Comparison of ENCODE assay signal across 22 mouse cellular contexts in genomic region chr8:86418414-86418981, GRCm38 (mm10).
DNase-seq lines count a peak whose midpoint lies in the region; ATAC-seq and TF ChIP-seq lines count a peak whose summit lies in the region.
"Had no signal": no experiment of that assay in that cellular context is flagged by ENCODE, and none has a peak within 500 bp of the region (broad histone marks: within the 10 kb centered on the region; RNA-seq: fewer than 3 reads in every experiment).

No protein-coding gene starts in this region.

- peak overlapping the region; percentile 68 for H3K27ac ChIP-seq in forebrain, embryonic 16.5 days (ENCODE audit: low read length)
- no peak overlapping the region for H3K27ac ChIP-seq in forebrain, embryonic 12.5 days
- H3K27ac ChIP-seq in kidney, embryonic 14.5 days (ENCODE audit: low read depth, low read length) = no peak overlapping the region
- H3K27ac ChIP-seq in intestine, embryonic 16.5 days (ENCODE audit: low read length) = no peak overlapping the region
- H3K27ac ChIP-seq: gastrocnemius, adult 2 months; limb, embryonic 13.5 days; liver, embryonic 13.5 days had no signal

- no peak overlapping the region for H3K4me3 ChIP-seq in forebrain, embryonic 16.5 days (replicated peaks; ENCODE audit: low read length)
- no peak overlapping the region for H3K4me3 ChIP-seq in forebrain, embryonic 12.5 days (replicated peaks)
- no peak overlapping the region for H3K4me3 ChIP-seq in kidney, embryonic 14.5 days (ENCODE audit: low read length)
- H3K4me3 ChIP-seq in intestine, embryonic 16.5 days (ENCODE audit: low read length) = no peak overlapping the region
- H3K4me3 ChIP-seq: gastrocnemius, adult 2 months; limb, embryonic 13.5 days; liver, embryonic 13.5 days had no signal

- no peaks in the 10 kb centered on the region for H3K27me3 ChIP-seq in forebrain, embryonic 16.5 days (replicated peaks; ENCODE audit: control insufficient read depth, insufficient read depth, low read length)
- no peaks in the 10 kb centered on the region for H3K27me3 ChIP-seq in forebrain, embryonic 12.5 days
- H3K27me3 ChIP-seq in kidney, embryonic 14.5 days (ENCODE audit: control insufficient read depth, insufficient read depth, low read length) = no peaks in the 10 kb centered on the region
- H3K27me3 ChIP-seq in intestine, embryonic 16.5 days (replicated peaks; ENCODE audit: control insufficient read depth, insufficient read depth, low read length) = no peaks in the 10 kb centered on the region
- H3K27me3 ChIP-seq: CH12.LX; limb, embryonic 13.5 days; liver, embryonic 13.5 days had no signal

- H3K4me1 ChIP-seq in forebrain, embryonic 16.5 days (replicated peaks; ENCODE audit: control insufficient read depth, insufficient read depth, low read length) = peaks cover 7% of the 10 kb centered on the region
- peaks cover 13% of the 10 kb centered on the region for H3K4me1 ChIP-seq in forebrain, embryonic 12.5 days
- H3K4me1 ChIP-seq in kidney, embryonic 14.5 days (ENCODE audit: control insufficient read depth, insufficient read depth, low read length) = no peaks in the 10 kb centered on the region
- H3K4me1 ChIP-seq in intestine, embryonic 16.5 days (ENCODE audit: control insufficient read depth, insufficient read depth, low read length) = 0 out of 2 replicates have a peak, but pooled peaks cover 3% of the 10 kb centered on the region
- H3K4me1 ChIP-seq: limb, embryonic 13.5 days; liver, embryonic 13.5 days had no signal

- TF ChIP-seq POLR2A in brain, embryonic 14.5 days (IDR thresholded peaks at IDR 0.05; ENCODE audit: borderline replicate concordance, extremely low read depth, insufficient read depth, insufficient read length, poor library complexity, severe bottlenecking) = no peak

- H3K36me3 ChIP-seq in forebrain, embryonic 16.5 days (ENCODE audit: control insufficient read depth, insufficient read depth) = no peaks in the 10 kb centered on the region
- H3K36me3 ChIP-seq in forebrain, embryonic 12.5 days (replicated peaks) = no peaks in the 10 kb centered on the region
- H3K36me3 ChIP-seq in kidney, embryonic 14.5 days (ENCODE audit: control insufficient read depth, insufficient read depth, low read length) = no peaks in the 10 kb centered on the region
- no peaks in the 10 kb centered on the region for H3K36me3 ChIP-seq in intestine, embryonic 16.5 days (ENCODE audit: control insufficient read depth, insufficient read depth, low read length)
- H3K36me3 ChIP-seq: limb, embryonic 13.5 days; liver, embryonic 13.5 days had no signal

- TF ChIP-seq CTCF in brain, embryonic 14.5 days (IDR thresholded peaks at IDR 0.05; ENCODE audit: borderline replicate concordance, extremely low read depth, insufficient read depth, insufficient read length) = no peak

- DNase-seq in kidney, postnatal 36 days = no peak
- peak; percentile 68 for DNase-seq in brain, embryonic 14.5 days (ENCODE audit: low read depth)
- DNase-seq in thymus, postnatal 0 days (ENCODE audit: low spot score) = no peak
- no peak for DNase-seq in layer of hippocampus, postnatal 25 days (ENCODE audit: extremely low spot score in 1 of 2, low spot score in 1 of 2)
- DNase-seq: adrenal gland, postnatal 25 days; cerebellum, adult 11-12 months; embryo, embryonic 11 days; gastrocnemius, adult 2 months; heart, postnatal 10 days; liver, embryonic 13.5 days; lung, embryonic 14.5 days; lung, postnatal 36 days; right cerebral cortex, postnatal 25 days; thymus, adult 2 months had no signal

- no peaks in the 10 kb centered on the region for H3K9me3 ChIP-seq in forebrain, embryonic 16.5 days (ENCODE audit: control insufficient read depth, low read length)
- no peaks in the 10 kb centered on the region for H3K9me3 ChIP-seq in forebrain, embryonic 12.5 days
- H3K9me3 ChIP-seq in kidney, embryonic 14.5 days (ENCODE audit: control insufficient read depth, low read length) = no peaks in the 10 kb centered on the region
- no peaks in the 10 kb centered on the region for H3K9me3 ChIP-seq in intestine, embryonic 16.5 days (ENCODE audit: control insufficient read depth, low read length)
- H3K9me3 ChIP-seq: limb, embryonic 13.5 days; liver, embryonic 13.5 days had no signal

- no peak overlapping the region for H3K9ac ChIP-seq in forebrain, embryonic 16.5 days (replicated peaks; ENCODE audit: low read depth, low read length)
- no peak overlapping the region for H3K9ac ChIP-seq in forebrain, embryonic 12.5 days
- H3K9ac ChIP-seq in kidney, embryonic 14.5 days (ENCODE audit: low read depth, low read length) = no peak overlapping the region
- H3K9ac ChIP-seq in intestine, embryonic 16.5 days (ENCODE audit: low read depth, low read length) = no peak overlapping the region
- H3K9ac ChIP-seq: limb, embryonic 13.5 days; liver, embryonic 13.5 days; lung, embryonic 14.5 days had no signal

- no peak overlapping the region for H3K4me2 ChIP-seq in forebrain, embryonic 16.5 days (ENCODE audit: low read length)
- H3K4me2 ChIP-seq in forebrain, embryonic 12.5 days = no peak overlapping the region
- H3K4me2 ChIP-seq in kidney, embryonic 14.5 days (replicated peaks; ENCODE audit: low read depth, low read length) = no peak overlapping the region
- H3K4me2 ChIP-seq in intestine, embryonic 16.5 days (ENCODE audit: low read depth, low read length) = no peak overlapping the region
- H3K4me2 ChIP-seq: heart, embryonic 11.5 days; limb, embryonic 13.5 days; liver, embryonic 13.5 days; lung, embryonic 14.5 days had no signal

- no peak for ATAC-seq in forebrain, embryonic 16.5 days
- no peak for ATAC-seq in forebrain, embryonic 12.5 days (ENCODE audit: low FRiP score)
- ATAC-seq in kidney, embryonic 14.5 days (ENCODE audit: low FRiP score, low TSS enrichment) = peak; percentile 35; the same call in 1 of the 2 replicates
- ATAC-seq in intestine, embryonic 16.5 days = peak; percentile 65
- ATAC-seq: inflammation-experienced regulatory T-cells, adult 6 months had no signal

- 42% methylated on average over 7 of the region's 7 CpGs for WGBS in forebrain, embryonic 16.5 days
- WGBS in forebrain, embryonic 12.5 days = 54% methylated on average over 7 of the region's 7 CpGs
- 21% methylated on average over 7 of the region's 7 CpGs for WGBS in kidney, embryonic 14.5 days
- WGBS in intestine, embryonic 16.5 days = 45% methylated on average over 7 of the region's 7 CpGs

Comparison
In these comparisons a context has a peak if more than half of its experiments do, and no peak if none do; other contexts are left out.
1. ATAC-seq: peak in kidney, embryonic 14.5 days (single experiment) and intestine, embryonic 16.5 days (single experiment); none in forebrain, embryonic 16.5 days (single experiment) and forebrain, embryonic 12.5 days (single experiment).